Mouse (Mus musculus) hindbrain, embryonic 15.5 days (tissue): ENCODE measurements around the gene Rad51ap1. TPM values are rescaled to one million over a fixed set of nuclear protein-coding genes. Genes with fewer than 3 reads are reported as not detected.
A peak's percentile ranks its signal among the peaks of the same experiment; 100 is the strongest.

Experiments
- ATAC-seq: fragments of 200-750 bp; cut with Nextera tagmentation; 2 replicates; pipeline ENCODE4 v1.8.0; 2017; ENCODE audit warnings: low read depth, moderate number of reproducible peaks, moderate TSS enrichment; ENCODE audit not compliant: low FRiP score
- H3K27ac ChIP-seq: fragments of 300-500 bp; sonication (generic); replicated peaks from 2 replicates; pipeline ENCODE4 v1.5.1; 2015; ENCODE audit warnings: mild to moderate bottlenecking, inconsistent platforms
- H3K27me3 ChIP-seq: fragments of 300-500 bp; sonication (generic); 2 replicates; pipeline ENCODE4 v1.6.1; 2015; ENCODE audit warnings: control low read depth, inconsistent platforms
- H3K36me3 ChIP-seq: fragments of 300-500 bp; sonication (generic); 2 replicates; pipeline ENCODE4 v1.6.1; 2015; ENCODE audit warnings: control low read depth, inconsistent platforms
- H3K4me1 ChIP-seq: fragments of 300-500 bp; sonication (generic); replicated peaks from 2 replicates; pipeline ENCODE4 v1.6.1; 2015; ENCODE audit warnings: control low read depth, inconsistent platforms
- H3K4me2 ChIP-seq: fragments of 300-500 bp; sonication (generic); 2 replicates; pipeline ENCODE4 v1.6.1; 2015; ENCODE audit warnings: moderate library complexity, mild to moderate bottlenecking, inconsistent platforms
- H3K4me3 ChIP-seq: fragments of 300-500 bp; sonication (generic); 2 replicates; pipeline ENCODE4 v1.5.1; 2015; ENCODE audit warnings: mild to moderate bottlenecking, inconsistent platforms
- H3K9ac ChIP-seq: fragments of 300-500 bp; sonication (generic); 2 replicates; pipeline ENCODE4 v1.6.1; 2015; ENCODE audit warnings: inconsistent platforms
- H3K9me3 ChIP-seq: fragments of 300-500 bp; sonication (generic); 2 replicates; pipeline ENCODE4 v1.6.1; 2016; ENCODE audit warnings: control low read depth, inconsistent platforms
- WGBS: fragments of 180-500 bp; shearing (Covaris S2); methylation state at CpG from one replicate; pipeline ENCODE4 v1.1.7; 2015; 5-methylcytosine and 5-hydroxymethylcytosine counted together
- polyA plus RNA-seq: library from polyadenylated mRNA; unstranded; fragments of >200 nt; fragmentation: Nextera tagmentation; extraction: Ambion mirVana; gene quantifications from 2 replicates; pipeline ENCODE4 v1.2.1, GENCODE M21; 2015

Gene Rad51ap1
- polyA plus RNA-seq, 1 experiment from 2014 or later = 13.8 TPM

DNA sequence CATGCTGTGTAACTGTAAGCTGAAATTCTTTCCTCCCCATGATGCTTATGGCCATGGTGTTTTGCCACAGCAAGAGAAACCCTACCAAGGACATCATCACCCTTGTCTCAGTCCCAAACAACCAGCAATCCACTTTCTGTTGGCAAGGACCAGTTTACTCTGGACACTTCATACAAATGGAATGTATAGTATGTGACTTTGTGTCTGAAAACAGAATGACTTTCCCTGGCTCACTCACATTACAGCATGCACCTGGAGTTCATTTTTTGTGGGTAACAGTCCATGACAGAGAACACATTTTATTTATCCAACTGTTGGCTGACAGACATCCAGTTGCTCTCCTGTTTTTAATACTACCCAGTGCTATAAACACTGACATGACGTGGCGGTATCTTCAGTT, 6.5 kb downstream of the Rad51ap1 start:
- Histone ChIP-seq H3K4me3 (no peak overlapping the region), H3K4me1 (no peaks in the 10 kb centered on the region), H3K27ac (no peak overlapping the region), H3K27me3 (no peaks in the 10 kb centered on the region), H3K36me3 (0 out of 2 replicates have a peak, but pooled peaks cover 5% of the 10 kb centered on the region), H3K9me3 (no peaks in the 10 kb centered on the region), H3K9ac (no peak overlapping the region), H3K4me2 (no peak overlapping the region)
- 84% methylated on average over 2 of the region's 2 CpGs for WGBS
- no peak for ATAC-seq

DNA sequence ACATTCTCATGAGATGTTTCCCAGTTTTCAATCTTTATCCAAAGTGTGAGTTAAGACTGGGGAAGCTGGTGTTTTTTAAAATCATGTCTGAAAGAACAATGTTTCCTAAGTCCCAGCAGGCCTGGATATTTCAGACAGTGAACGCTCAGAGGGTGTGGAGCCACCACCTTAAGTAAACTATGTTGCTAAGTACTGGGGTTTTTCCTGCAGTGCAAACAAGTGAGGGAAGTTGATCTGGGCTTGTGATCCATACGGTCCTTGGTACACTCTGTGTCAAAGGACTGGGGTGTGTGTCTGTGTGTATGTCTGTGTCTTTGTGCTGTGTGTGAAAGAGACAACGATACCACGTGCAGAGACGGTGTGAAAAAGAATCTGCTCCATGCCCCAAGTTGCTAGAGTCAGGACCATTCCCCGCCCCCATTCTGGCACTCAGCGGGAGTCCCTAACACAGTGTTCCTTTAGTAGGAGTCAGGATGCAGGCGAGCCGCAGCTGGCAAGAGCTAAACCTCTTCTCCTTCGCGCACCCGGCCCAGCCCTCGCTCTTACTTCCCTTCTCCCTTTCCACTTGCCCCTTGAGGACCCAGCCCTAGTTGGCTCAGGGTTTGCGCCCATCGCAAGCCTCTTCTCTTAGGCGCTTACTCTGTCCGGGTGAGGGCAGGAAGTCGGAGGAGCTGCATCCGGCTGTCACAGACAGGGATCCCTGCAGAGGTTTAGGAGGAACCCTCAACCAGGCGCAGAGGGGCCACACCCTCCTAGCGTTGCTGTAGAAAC, 18.1 kb downstream of the Rad51ap1 start, which contains the start of gene Dyrk4:
Gene Dyrk4, minus strand, starts transcription at position 729 of the 771 bp plus-strand sequence.
- Histone ChIP-seq H3K4me3 (peak within 1 kb of the TSS; percentile 19; the same call in 1 of the 2 replicates), H3K9ac (no peak within 1 kb of the TSS), H3K36me3 (peaks cover 7% of the 10 kb centered on the region; the same call in 1 of the 2 replicates), H3K9me3 (no peaks in the 10 kb centered on the region), H3K27ac (no peak within 1 kb of the TSS), H3K27me3 (no peaks in the 10 kb centered on the region), H3K4me2 (peak within 1 kb of the TSS; percentile 46), H3K4me1 (0 out of 2 replicates have a peak, but pooled peaks cover 6% of the 10 kb centered on the region)
- ATAC-seq = peak; percentile 59
- whole genome bisulfite sequencing = 6% methylated on average over 21 of the region's 21 CpGs

DNA sequence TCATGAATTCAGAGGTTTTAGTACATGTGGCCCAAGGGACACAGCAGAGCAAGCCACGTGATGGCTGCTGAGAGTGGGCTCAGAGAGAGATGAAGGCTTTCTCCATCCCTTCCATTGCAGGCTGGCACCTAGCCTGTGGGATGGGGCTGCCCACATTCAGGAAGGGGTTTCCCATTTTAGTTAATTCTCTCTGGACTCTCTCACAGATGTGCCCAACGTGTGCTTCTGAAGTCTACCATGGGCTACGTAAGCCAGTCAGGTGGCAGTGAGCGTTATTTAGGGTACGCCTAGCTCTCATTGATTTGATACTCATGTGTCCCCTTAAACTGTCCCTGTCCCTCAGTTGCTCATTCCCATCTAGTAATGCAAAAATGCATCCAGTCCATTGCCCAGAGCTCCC, 24.5 kb downstream of the Rad51ap1 start:
- Histone ChIP-seq H3K4me1 (no peaks in the 10 kb centered on the region), H3K27ac (no peak overlapping the region), H3K27me3 (no peaks in the 10 kb centered on the region), H3K9me3 (no peaks in the 10 kb centered on the region), H3K4me3 (no peak overlapping the region), H3K4me2 (no peak overlapping the region), H3K36me3 (no peaks in the 10 kb centered on the region), H3K9ac (no peak overlapping the region)
- 86% methylated on average over 5 of the region's 5 CpGs for WGBS
- ATAC-seq = no peak

DNA sequence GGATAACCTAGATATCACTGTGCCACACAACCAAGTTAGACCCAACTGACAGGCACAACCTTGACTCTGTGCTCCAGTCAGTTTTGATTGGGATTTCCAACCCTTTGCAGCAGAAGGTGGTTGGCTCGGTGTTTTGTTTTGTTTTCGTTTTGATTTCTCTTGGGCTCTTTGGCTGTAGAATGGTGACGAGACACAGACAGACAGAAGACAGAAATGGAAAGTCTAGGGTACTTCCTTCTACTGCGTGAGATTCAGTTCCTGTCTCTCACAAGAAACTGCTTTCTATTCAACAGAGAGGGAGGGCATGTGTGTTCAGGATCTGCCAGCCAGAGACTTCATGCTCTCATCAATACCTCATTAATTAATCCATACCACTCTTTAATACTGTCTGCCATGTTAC, 28.7 kb downstream of the Rad51ap1 start:
- Histone ChIP-seq H3K27me3 (no peaks in the 10 kb centered on the region), H3K4me1 (no peaks in the 10 kb centered on the region), H3K4me3 (no peak overlapping the region), H3K9ac (no peak overlapping the region), H3K27ac (no peak overlapping the region), H3K4me2 (no peak overlapping the region), H3K9me3 (no peaks in the 10 kb centered on the region), H3K36me3 (no peaks in the 10 kb centered on the region)
- WGBS = 84% methylated on average over 4 of the region's 4 CpGs
- ATAC-seq = no peak

DNA sequence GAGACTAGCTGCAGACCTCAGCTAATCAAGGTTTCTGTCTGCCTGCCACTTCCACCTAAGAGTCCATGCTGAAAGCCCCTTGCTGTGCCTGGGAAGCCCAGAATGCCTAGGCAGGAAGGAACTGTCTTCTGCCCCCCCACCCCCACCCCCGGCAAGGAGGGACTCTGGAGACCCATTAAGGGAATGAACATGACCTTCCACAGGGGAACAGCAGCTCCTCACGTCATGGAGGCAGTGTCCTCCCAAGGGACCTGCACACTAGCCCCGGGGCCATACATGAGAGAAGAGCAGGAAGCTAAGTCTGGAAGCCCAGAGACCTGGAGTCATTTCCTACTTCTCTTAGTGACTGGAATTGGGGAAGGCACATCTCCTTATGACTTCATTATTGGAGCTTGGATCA, 31.5 kb downstream of the Rad51ap1 start:
- Histone ChIP-seq H3K36me3 (no peaks in the 10 kb centered on the region), H3K27me3 (no peaks in the 10 kb centered on the region), H3K9me3 (no peaks in the 10 kb centered on the region), H3K4me3 (no peak overlapping the region), H3K27ac (no peak overlapping the region), H3K4me2 (no peak overlapping the region), H3K9ac (no peak overlapping the region), H3K4me1 (no peaks in the 10 kb centered on the region)
- WGBS = 59% methylated on average over 3 of the region's 3 CpGs
- no peak for ATAC-seq

DNA sequence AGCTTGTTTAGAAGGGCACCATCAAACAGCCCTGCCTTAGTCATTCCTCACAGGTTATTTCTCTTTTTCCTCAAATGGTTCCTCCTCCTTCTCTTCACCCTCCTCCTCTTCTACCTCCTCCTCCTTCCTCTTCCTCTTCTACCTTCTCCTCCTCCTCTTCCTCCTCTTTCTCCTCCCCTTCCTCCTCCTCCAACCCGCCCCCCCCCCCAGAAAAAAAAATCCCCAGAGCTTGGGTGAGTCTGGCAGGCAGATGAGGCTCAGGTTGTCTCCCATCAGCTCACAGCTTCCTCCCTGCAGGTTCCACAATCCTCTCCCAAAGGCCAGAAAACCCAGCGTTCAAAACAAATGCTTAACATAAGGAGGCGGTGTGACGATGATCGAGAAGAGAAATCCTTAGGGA, 32.0 kb downstream of the Rad51ap1 start:
- Histone ChIP-seq H3K36me3 (no peaks in the 10 kb centered on the region), H3K4me3 (no peak overlapping the region), H3K27me3 (no peaks in the 10 kb centered on the region), H3K9ac (no peak overlapping the region), H3K9me3 (no peaks in the 10 kb centered on the region), H3K27ac (no peak overlapping the region), H3K4me2 (no peak overlapping the region), H3K4me1 (no peaks in the 10 kb centered on the region)
- 73% methylated on average over 4 of the region's 5 CpGs for WGBS
- no peak for ATAC-seq

DNA sequence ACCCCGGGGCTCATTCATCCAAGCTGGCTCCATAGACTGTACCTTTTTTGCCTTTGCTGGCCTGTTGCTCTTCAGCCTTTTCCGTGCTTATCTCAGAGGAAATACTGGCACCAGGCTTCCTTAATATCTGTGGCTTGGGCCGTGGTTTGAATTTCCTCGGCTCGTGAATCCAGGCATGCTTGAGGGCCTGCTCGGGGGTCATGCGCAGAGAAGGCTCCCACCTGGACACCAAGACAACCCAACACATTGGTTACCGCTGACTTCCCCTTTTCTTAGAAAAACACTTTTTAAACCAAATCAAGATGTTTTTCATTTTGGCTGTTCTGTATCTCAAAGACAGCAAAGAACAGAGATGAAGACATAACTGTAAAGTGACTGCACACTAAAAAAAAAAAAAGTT, 62.3 kb downstream of the Rad51ap1 start:
- Histone ChIP-seq H3K4me2 (no peak overlapping the region), H3K4me3 (no peak overlapping the region), H3K27ac (no peak overlapping the region), H3K9me3 (no peaks in the 10 kb centered on the region), H3K4me1 (no peaks in the 10 kb centered on the region), H3K9ac (no peak overlapping the region), H3K36me3 (no peaks in the 10 kb centered on the region), H3K27me3 (no peaks in the 10 kb centered on the region)
- 87% methylated on average over 8 of the region's 8 CpGs for WGBS
- ATAC-seq = no peak

Other genes with a start within 250 kb of the Rad51ap1 start
- gene Kcna6, start 198.9 kb downstream of the Rad51ap1 start, polyA plus RNA-seq = 22.3 and 24.4 TPM in 2 replicates
- gene Ndufa9, start 90.5 kb downstream of the Rad51ap1 start, polyA plus RNA-seq = 185 and 194 TPM in 2 replicates
- gene Akap3, start 86.5 kb downstream of the Rad51ap1 start, polyA plus RNA-seq = 0.07 TPM in 1 of 2 replicates, not detected in the other
- gene Dyrk4, start 17.7 kb downstream of the Rad51ap1 start, polyA plus RNA-seq = 0.07 TPM in 1 of 2 replicates, not detected in the other
- 30.1 and 31.3 TPM in 2 replicates for gene D6Wsu163e, start 375 bp upstream of the Rad51ap1 start, polyA plus RNA-seq
- 0.04 TPM in 1 of 2 replicates, not detected in the other for gene Fgf6, start 76.0 kb upstream of the Rad51ap1 start, polyA plus RNA-seq
- 0.14 and 0.29 TPM in 2 replicates for gene Fgf23, start 133.3 kb upstream of the Rad51ap1 start, polyA plus RNA-seq
- 6.1 and 8.5 TPM in 2 replicates for gene Tigar, start 170.0 kb upstream of the Rad51ap1 start, polyA plus RNA-seq
- gene Ccnd2, start 212.6 kb upstream of the Rad51ap1 start, polyA plus RNA-seq = 288 and 507 TPM in 2 replicates